Mouse (Mus musculus) left cerebral cortex, postnatal 14 days (tissue): ENCODE results near the gene A930017K11Rik. TPM values are rescaled to one million over a fixed set of nuclear protein-coding genes. Genes with fewer than 3 reads are reported as not detected.
A peak's percentile ranks its signal among the peaks of the same experiment; 100 is the strongest.

Experiments
- DNase-seq, 2 experiments: peaks; one replicate each; pipeline ENCODE4 v3.0.0; 2021 to 2022; ENCODE audit warnings: low spot score in 2 of 2, mixed read lengths in 1 of 2
- intact Hi-C: fragments of 180-260 bp; cut with DNase I; formaldehyde crosslinking; loops from one replicate; pipeline ENCODE4 v1.15.1; 2025
- total RNA-seq, 2 experiments: library from RNA; stranded (reverse); gene quantifications; 2 replicates each; pipeline ENCODE4 v1.2.3; 2021

A930017K11Rik gene
- total RNA-seq, 2 experiments from 2014 or later = 0.13 TPM; not detected in 1

GRCm38 (mm10) chr17:25943221-25943620 lies 9.1 kb downstream of the A930017K11Rik start:
- intact Hi-C loops = no loop called here

GRCm38 (mm10) chr17:25942597-25943151 lies 9.7 kb downstream of the A930017K11Rik start:
- DNase-seq = no peak
- intact Hi-C loops = no loop called here

More at GRCm38 (mm10) chr17:25943221-25943620, 9.1 kb downstream of the A930017K11Rik start:
- DNase-seq = no peak

- intact Hi-C loops = no loop called here
- DNase-seq = peak; percentile 64 to 82
Measured at GRCm38 (mm10) chr17:25941511-25942241, 10.7 kb downstream of the A930017K11Rik start.

GRCm38 (mm10) chr17:25934526-25934925 lies 17.8 kb downstream of the A930017K11Rik start:
- intact Hi-C loops = no loop called here
- no peak for DNase-seq

- intact Hi-C loops = no loop called here
- peak in 1 of 2 experiments; percentile 35 for DNase-seq
Measured at GRCm38 (mm10) chr17:25925348-25925747, 27.0 kb downstream of the A930017K11Rik start.

GRCm38 (mm10) chr17:25922120-25922519 lies 30.2 kb downstream of the A930017K11Rik start:
- intact Hi-C loops = loop anchor here (5.0 kb wide), 1 partner anchor 45 kb away; the partner anchor contains the start of gene Mettl26
- no peak for DNase-seq

GRCm38 (mm10) chr17:25919786-25920642 lies 32.4 kb downstream of the A930017K11Rik start:
- intact Hi-C loops = loop anchor here (5.0 kb wide), 1 partner anchor 43 kb away; the partner anchor contains the start of gene Mettl26
- DNase-seq = peak; percentile 100

- intact Hi-C loops = no loop called here
- DNase-seq = peak; percentile 40 to 48
Measured at GRCm38 (mm10) chr17:25919144-25919785, 33.1 kb downstream of the A930017K11Rik start, which contains the start of gene Rab40c. Gene Rab40c (minus strand): TSS chr17:25919727.

- intact Hi-C loops = no loop called here
- no peak for DNase-seq
Measured at GRCm38 (mm10) chr17:25918037-25918750, 34.2 kb downstream of the A930017K11Rik start.

- intact Hi-C loops = no loop called here
- no peak for DNase-seq
Measured at GRCm38 (mm10) chr17:25916931-25917647, 35.3 kb downstream of the A930017K11Rik start.

- DNase-seq = no peak
- intact Hi-C loops = no loop called here
Measured at GRCm38 (mm10) chr17:25914295-25914694, 38.1 kb downstream of the A930017K11Rik start.

GRCm38 (mm10) chr17:25913877-25914275 lies 38.5 kb downstream of the A930017K11Rik start:
- intact Hi-C loops = loop anchor here (2.0 kb wide), 1 partner anchor 17 kb away; no protein-coding TSS in a partner anchor

GRCm38 (mm10) chr17:25913186-25913876 lies 39.0 kb downstream of the A930017K11Rik start:
- DNase-seq = peak; percentile 57 to 72
- intact Hi-C loops = loop anchor here (2.0 kb wide), 1 partner anchor 17 kb away; no protein-coding TSS in a partner anchor

More at GRCm38 (mm10) chr17:25913877-25914275, 38.5 kb downstream of the A930017K11Rik start:
- DNase-seq = no peak

- DNase-seq = no peak
- intact Hi-C loops = loop anchor here (2.0 kb wide), 1 partner anchor 15 kb away; no protein-coding TSS in a partner anchor
Measured at GRCm38 (mm10) chr17:25911816-25912215, 40.5 kb downstream of the A930017K11Rik start.

GRCm38 (mm10) chr17:25907640-25908039 lies 44.7 kb downstream of the A930017K11Rik start:
- intact Hi-C loops = no loop called here
- DNase-seq = no peak

GRCm38 (mm10) chr17:25903061-25903460 lies 49.3 kb downstream of the A930017K11Rik start:
- intact Hi-C loops = no loop called here
- DNase-seq = no peak

- intact Hi-C loops = no loop called here
- no peak for DNase-seq
Measured at GRCm38 (mm10) chr17:25900193-25900592, 52.2 kb downstream of the A930017K11Rik start.
